Mouse (Mus musculus): ENCODE data around the gene Axin2.
A peak's percentile ranks its signal among the peaks of the same experiment; 100 is the strongest.

The Axin2 gene

DNA sequence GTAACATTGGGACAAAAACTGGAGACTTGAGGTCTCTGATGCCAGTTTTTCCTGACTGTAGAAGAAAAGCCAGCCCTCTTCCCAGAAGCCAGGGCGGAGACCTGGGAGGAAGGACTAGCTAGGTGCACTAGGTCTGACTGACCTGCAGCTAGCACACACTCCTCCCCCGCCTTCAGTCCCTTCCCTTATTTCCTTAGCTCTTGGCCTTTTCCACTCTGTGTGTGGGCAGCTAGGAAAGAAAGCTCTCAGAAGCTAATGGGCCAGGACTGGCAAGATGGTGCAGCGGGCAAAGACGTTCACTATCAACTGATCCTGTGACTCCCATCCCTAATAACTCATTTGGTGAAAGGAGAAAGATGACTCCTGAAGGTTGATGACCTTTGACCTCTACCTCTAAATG lies 17.8 kb upstream of the Axin2 start:
- DNase-seq (ENCODE audit: low spot score in 2 of 2) = no peak

DNA sequence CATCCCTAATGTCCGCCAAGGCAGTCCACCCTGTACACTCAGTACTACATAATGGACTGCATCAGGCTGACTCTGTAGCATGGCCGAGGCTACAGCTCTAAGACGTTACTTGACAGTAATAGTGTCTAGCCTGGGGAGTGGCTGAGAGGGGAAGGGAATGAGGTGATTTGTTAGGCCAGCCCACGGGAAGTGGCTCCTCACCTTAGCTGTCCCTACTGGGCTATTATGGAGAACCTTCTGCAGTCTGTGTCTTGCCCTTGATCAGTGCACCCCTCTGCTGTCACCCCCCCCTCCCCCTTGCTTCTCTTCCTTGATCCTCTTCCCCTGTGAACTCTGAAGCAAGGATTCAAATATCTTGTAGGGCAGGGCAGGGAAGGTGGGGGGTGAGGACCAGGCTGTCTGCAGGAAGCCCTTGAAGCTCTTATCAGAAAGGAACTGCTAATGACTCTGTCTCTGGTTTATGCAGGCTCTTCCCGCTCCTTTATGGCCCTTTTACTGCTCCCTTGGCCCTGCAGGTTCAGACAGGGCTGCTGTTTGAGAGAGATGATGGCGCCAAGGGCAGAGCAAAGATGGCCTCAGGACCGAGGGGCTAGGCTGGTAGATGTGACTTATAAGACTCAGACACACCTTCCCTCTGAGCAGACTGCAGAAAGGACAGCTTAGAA lies 13.4 kb upstream of the Axin2 start:
- no peak for DNase-seq (ENCODE audit: low spot score in 2 of 2)

DNA sequence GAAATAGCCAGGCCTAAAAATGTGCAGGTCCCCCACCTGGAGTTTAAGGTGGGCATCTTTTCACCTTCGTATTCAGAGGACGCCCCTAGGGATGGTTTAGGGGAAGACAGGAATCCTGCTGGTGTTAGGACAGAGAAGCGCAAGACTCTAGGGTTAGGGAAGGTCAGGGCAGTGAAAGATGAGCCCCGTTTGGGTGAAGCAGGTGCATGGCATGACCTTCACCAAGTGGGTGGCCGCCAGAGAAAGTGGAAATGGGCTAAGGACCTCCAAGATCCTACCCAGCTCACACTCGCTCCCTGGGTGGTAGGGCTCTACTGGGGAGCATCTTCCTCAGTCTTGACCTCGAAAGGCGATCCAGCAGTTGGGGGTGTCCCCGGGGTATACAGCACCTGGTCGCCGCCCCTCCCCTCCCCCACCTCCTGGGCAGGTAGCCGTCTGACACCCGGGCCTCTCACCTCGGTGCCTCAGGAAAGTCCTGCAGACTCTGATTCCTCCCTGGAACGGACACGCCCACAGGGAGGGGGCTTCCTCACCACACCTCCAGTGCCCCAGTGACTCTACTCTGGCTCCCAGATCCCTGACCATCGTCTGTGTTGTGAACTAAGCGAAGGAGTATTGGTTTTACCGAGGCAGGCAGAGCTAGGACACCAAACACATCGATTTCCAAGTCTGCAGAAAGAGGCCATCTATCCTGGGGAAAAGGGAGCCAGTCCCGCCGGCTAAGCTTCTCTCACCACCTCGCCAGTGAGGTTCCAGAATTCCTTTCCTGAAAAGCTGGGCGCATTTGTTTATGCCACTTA lies 10.6 kb upstream of the Axin2 start:
- no peak for DNase-seq (ENCODE audit: low spot score in 2 of 2)

DNA sequence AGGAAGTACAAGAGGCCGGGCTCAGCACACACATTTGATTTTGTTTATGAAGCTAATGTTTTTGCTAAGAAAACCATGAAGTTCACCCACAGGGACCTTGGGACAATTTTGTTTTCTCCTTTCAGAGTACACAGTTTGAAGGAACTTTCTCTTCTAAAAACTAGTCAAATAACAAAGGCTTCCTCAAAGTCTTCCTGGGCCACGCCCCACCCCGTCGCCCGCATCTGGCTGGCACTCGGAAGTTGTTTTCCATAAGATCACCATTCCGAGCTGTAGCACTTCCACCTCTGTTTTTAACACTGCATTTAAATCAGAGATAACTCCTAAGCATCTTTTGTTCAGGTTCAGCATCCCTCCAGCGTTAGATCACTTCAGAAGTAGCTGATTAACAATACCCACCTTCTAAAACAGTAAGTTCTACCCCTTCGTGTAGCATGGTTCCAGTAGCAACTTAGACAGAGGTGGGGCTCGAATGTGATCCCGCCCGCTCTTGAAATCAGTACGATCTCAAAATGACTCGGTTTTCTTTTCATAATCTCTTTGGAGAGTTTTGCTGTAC lies 9.7 kb upstream of the Axin2 start:
- no peak for DNase-seq (ENCODE audit: low spot score in 2 of 2)

DNA sequence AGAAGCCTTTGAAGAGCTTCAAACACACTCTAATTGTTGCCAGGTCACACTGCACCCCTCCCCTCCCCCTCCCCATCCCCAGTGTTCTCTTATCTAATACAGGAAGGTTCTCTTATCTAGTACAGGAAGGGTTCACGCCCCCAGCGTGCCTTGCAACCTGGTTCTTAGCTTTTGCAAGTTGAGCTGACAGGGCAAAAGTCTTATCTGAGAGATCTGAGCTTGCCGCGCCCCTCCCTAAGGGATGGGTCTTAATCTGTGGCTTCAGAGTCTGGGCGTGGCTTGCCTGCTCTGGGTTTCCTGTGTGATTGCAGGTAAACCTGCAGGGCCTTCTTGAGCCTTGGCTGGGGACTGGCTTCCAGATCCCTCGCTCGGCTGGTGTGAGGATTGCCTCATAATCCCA lies 9.2 kb upstream of the Axin2 start:
- DNase-seq (ENCODE audit: low spot score in 2 of 2) = no peak

DNA sequence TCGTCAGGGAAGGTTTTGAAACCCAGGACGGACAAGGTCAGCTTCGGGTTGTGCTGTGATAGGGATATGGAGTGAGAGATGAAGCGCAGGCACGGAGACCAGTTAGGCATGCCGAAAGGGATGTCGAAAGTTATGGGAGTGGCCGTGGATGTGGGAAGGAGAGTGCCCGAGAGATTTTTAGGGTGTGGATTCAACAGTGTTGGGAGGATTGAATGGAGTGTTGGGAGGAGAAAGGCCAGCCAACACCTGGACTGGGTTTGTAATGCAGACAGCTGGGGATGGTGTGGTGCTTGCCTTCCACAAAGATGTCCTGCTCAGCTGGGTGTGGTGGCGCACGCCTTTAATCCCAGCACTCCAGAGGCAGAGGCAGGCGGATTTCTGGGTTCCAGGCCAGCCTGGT lies 8.0 kb upstream of the Axin2 start:
- no peak for DNase-seq (ENCODE audit: low spot score in 2 of 2)

DNA sequence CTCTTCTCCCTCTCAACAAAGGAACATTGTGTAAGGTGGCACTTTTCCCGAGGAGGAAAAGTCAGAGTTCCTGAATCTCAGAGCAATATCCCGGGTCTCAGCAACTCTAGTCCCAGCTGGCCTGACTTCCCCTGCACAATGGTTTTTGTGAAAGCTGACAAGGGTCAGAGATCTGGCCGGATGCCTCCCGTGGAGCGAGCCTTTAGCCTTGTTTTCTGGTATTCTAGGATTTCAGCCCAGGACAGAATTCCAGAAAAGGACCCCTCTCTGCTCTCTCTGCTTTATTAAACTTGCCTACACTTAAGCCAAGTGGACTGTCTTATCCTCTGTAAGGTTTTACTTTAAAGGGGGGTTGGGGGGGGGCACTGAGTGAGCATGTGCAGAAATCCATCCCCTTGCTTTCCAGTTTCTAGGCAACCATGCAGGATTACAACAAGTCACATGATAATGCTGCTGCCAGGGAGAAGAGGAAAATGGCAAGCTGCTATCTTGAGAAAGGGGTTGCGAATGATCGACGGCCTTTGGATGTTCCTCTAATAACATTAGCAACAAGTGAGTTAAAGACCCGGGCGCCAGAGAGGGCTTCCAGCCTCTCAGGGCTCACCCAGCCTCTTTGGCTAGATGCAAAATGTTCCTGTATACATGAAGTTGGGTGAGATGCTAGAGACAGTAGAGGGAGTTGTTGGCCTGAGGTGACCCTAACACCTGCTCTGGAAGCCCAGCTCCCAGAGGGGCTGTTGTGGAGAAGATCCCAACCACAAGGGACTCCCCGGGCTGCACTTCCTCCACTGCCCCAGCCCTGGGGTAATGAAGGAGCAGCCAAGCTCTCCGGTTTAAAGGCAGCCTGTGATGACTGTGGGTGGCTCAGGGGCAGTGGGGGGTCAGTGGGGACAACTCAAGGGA lies 2.5 kb upstream of the Axin2 start:
- no peak for DNase-seq (ENCODE audit: low spot score in 2 of 2)

DNA sequence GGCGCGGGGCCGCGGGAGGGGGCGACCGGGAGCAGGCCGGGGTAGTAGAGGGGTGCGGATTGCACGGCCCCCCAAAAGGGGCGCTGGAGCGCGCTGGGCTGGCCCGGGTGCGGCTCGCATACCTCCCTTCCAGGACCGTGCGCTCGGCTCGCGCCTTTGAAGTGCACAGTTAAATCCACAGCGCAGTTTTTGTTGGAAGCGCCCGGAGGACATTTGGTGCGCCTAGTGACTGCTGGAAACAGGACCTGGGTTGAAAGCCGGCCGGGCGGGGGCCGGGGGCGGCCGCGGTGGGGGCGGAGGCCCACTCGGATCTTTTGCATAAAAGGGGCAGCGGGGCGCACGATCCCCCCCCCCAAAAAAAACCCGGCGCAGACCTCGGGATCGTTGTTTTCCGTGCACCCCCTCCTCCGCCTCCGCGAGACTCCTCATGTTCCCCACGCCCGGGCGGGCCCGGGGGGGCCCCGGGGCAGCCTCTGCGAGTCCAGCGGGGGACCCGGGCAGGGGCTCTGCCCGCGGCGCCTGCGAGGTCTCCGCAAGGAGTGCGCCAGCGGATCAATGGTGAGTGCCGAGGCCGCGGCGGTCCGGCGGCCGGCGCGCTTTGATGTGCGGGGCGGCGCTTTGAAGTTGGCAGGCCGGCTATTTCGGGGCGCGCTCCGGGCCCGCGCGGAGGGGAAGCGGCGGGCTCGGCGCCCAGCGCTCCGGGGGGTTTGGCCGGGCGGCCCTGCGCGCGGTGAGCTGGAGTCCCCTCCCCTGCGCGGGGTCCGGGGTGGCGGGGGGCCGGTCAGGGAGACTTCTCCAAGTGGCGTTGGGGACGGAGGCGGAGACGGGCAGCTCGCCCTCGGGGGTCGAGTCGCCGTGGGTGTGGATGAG lies 722 bp downstream of the Axin2 start:
- DNase-seq (ENCODE audit: low spot score in 2 of 2) = peak; percentile 68 to 72

DNA sequence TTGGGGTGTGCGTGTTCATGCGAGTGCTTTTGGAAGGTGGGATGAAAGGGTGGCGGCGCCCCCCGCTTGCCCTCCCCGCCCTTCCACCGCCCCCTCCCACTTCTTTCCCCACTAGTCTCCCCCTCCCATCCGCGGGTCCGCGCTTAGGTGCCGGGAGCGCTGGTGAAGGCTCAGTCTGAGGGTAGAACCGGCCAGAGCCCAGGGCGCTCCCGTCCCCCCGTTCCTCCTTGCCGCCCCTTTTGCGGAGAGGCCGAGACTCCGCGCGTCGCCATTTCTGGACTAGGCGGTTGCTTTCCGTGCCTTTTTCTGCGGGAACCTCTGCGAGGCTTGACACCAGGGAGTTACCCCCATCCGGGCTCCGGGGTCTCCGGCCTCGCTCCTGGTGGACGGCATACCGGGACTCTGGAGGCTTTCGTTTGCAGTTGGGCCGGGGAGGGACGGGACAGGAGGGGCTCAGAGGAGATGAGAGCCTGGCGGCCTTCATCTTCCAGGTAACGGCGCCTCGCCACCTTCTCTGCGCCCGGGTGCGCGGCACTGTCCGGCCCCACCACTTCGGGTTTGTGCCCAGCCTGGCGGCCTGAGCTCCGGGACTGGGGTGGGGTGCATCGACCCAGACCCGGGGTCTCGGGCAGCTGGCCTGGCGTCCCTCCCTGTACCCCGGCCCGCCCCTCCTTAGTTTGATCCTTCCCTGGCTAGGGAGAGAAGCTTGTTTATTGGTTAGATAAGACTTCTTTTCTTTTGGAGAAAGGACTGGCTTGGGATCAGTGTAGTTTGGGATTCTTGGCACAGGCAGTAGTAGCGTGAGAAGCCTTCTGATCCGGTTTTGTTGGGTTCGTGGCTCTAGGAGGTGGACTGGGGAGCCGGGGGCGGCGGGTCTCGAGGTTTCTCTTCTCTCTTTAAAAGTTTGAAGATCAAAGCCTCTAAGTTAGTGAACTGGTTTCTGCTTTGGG lies 1.6 kb downstream of the Axin2 start:
- DNase-seq (ENCODE audit: low spot score in 2 of 2) = no peak

DNA sequence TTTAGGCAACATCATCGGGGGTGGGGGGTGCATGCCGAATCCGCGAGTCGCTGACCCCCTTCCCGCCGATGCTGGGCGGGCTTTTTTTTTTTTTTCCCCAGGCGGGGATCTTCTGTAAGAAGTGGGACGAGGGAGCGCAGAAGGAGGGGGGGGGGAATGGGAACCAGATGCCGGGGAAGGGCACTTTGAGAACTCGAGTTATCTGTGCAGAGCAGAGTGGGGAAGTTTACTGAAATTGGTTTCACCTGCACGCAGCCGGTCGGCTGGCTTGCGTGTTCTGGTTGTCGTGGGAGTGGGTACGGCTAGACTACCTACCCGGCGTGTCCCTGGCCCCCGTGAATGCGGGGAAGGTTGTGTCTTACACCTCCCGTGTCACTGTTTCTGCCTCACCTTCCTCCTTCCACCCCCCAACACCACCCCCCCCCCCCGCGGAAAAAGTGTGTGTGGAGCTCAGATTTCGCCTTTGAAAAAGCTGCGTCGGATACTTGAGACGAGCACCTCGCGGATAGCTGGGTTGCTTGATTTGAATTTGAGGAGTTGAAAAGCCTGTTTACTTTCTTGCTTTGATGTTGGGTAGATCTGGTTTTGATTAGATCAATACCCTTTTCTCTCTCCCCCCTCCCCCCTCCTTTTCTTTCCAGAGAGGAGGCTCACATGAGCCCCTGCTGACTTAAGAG lies 2.5 kb downstream of the Axin2 start:
- no peak for DNase-seq (ENCODE audit: low spot score in 2 of 2)

DNA sequence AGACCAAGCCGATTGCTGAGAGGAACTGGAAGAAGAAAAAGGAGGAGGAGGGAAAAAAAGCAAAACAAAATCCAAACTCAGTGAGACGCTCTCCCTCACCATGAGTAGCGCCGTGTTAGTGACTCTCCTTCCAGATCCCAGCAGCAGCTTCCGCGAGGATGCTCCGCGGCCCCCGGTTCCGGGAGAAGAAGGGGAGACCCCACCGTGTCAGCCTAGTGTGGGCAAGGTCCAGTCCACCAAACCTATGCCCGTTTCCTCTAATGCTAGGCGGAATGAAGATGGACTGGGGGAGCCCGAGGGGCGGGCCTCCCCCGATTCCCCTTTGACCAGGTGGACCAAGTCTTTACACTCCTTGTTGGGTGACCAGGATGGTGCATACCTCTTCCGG lies 3.0 kb downstream of the Axin2 start:
- no peak for DNase-seq (ENCODE audit: low spot score in 2 of 2)

DNA sequence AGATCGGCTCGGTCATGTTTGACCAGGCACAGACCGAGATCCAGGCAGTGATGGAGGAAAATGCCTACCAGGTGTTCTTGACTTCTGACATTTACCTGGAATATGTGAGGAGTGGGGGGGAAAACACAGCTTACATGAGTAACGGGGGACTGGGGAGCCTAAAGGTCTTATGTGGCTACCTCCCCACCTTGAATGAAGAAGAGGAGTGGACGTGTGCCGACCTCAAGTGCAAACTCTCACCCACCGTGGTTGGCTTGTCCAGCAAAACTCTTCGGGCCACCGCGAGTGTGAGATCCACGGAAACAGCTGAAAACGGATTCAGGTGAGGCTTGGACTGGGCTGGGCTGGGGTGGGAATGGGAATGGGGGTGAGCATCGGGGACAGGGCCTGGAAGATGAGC lies 3.6 kb downstream of the Axin2 start:
- DNase-seq (ENCODE audit: low spot score in 2 of 2) = no peak

DNA sequence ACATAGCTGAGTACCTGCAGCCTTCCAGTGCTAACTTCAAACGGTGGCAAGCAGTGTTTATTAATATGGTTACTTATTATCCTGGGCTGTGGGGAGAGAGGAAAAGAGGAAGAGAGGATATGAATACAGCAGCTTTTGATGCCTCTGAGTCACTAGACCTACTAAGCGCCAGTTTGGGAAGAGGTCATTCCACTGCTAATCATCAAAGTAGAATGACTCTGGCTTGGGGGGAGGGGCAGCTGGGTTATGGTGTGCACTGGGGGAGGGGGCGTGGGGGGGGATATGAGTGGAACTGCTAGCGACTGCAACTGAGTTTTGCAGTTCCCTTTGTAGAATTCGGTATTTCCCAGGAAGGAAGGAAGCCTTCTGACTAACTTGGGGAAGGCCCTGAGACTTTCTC lies 4.2 kb downstream of the Axin2 start:
- DNase-seq (ENCODE audit: low spot score in 2 of 2) = no peak

DNA sequence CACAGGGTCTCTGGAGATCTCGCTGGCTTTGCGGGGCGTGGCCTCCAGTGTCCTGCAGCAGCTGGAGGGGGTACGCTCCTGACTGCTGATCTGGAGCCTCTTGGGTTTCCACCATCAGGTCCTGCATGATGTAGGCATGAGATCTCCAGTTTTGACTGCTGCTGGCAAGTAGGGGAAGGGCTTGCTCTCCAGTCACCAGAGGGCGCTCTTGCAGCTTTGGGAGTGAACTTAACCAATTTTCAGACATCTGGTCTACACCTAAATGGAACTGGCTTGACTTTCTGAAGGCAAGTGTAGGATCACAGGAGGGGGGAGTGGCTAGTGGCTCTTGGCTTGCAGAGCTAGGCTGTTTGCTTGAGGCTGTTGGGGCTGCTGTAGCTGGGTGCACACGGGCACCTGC lies 5.1 kb downstream of the Axin2 start:
- peak; percentile 83 to 85 for DNase-seq (ENCODE audit: low spot score in 2 of 2)

DNA sequence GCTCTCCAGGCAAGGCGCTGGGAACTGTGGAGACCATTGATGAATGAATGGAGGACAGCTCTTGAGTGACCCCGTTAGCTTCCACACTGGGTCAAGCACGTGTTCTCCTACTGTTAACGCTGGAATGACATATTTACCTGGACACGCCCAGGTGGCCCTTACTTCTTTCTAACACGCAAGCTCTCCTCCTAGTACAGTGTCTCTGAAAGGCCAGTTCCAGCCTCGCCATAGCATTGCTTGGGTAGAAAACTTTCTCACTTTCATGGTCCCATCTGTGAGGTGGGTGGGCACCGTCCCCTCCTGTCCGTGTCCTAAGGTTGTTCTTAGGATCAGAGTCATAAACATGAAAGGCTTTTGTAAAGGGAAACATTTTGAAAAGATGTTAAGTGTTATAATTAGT lies 5.7 kb downstream of the Axin2 start:
- no peak for DNase-seq (ENCODE audit: low spot score in 2 of 2)

DNA sequence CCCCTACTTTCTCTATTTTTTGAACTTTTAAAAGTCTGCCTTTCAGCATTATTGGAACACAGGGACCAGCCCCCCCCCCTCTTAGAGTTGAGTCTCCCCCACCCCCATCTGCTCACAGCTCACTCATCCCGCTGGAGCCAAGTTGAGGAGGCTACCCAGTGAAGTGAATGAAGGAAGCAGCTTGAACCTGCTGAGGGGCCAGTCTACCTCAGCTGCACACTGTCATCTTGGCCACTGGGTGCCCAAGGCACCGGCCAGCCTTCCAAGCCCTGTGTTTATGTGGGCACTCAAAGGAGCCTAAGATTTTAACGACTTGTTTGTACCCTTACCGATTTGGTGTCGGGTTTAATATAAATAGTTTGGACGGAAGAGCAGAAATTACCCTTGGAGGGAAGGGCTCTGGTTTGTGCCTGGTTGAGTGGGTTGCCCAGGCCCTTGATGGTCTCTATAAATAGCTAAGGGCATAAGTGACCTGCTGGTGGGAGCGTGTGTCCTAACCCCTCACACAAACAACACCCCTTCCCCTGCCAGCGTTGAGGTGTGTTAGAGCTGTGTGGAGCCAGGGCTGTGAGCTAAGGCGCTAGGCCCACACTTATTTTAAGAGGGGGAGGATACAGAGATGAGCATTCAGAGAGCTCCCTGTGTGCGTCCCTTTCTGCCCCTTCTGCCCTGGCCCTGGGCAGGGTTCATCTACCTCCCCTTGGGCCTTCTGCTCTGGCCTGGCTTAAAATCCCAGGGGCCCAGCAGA lies 6.4 kb downstream of the Axin2 start:
- DNase-seq (ENCODE audit: low spot score in 2 of 2) = no peak

DNA sequence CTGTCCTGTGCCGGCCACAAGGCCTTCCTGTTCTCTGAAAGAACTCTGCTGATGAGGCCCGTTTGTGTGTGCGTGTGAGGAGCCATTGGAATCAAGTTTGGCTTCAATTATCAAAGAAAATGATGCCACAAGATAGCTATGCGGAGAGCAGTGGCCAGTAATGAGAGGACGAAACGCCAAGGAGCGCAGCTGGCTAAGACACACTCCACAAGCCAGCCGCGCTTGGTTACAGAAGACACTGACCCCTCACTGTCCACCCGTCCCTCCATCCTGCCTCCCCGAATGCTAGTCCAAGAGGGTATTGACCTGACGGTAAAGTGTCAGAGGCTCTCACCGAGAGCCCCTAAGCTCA lies 6.9 kb downstream of the Axin2 start:
- DNase-seq (ENCODE audit: low spot score in 2 of 2) = no peak

DNA sequence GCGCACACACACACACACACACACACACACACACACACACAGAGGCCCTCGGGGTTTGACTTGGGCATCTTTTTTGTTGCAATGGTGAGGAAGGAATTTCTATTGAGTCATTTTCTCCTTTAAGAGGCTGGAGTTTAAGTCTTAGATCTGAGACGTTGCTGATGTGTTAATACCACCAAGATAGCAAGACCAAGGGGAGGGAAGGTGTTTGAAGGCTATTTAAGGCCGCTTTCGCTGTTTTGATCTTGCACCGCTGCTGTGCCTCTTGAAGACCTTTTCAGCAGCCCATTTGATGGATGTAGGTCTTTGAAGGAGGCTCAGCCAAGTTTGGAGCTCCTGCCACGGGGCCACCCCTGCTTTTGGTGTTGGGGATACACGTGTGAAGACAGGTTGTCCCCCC lies 7.9 kb downstream of the Axin2 start:
- DNase-seq (ENCODE audit: low spot score in 2 of 2) = no peak

DNA sequence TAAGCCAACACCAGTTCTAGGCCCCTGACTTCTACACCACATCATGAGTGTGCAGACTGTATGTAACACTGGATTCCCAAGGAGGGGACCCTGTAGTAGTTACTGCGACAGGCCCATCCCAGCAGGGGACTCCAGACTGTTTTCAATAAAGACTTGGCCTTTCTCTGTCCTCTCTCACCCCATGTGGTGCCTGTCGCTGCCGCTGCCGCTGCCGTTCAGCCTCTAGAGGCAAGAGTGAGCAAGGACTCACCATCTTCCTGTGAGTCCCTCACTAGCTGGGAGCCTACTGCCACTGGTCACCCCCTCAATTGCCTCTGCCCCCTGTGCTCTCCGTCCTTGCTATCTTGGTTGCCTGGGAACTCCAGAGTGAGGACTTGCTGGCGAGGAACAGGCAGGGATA lies 8.6 kb downstream of the Axin2 start:
- no peak for DNase-seq (ENCODE audit: low spot score in 2 of 2)
